ENCODE assay signal across 16 mouse cellular contexts in genomic region chr13:34307696-34308603, GRCm38 (mm10). TPM values are rescaled to one million over a fixed set of nuclear protein-coding genes. Genes with fewer than 3 reads are reported as not detected.
A peak's percentile ranks its signal among the peaks of the same experiment; 100 is the strongest.
DNase-seq lines count a peak whose midpoint lies in the region; ATAC-seq and TF ChIP-seq lines count a peak whose summit lies in the region.
"Had no signal": no experiment of that assay in that cellular context is flagged by ENCODE, and none has a peak within 500 bp of the region (broad histone marks: within the 10 kb centered on the region; RNA-seq: fewer than 3 reads in every experiment).

No protein-coding gene starts in this region.

- no peak overlapping the region for H3K4me2 ChIP-seq in intestine, embryonic 15.5 days (replicated peaks)
- H3K4me2 ChIP-seq in intestine, postnatal 0 days (replicated peaks; ENCODE audit: low read depth), result no peak overlapping the region
- H3K4me2 ChIP-seq in lung, embryonic 16.5 days (ENCODE audit: low read depth, low read length), result no peak overlapping the region
- H3K4me2 ChIP-seq: hindbrain, embryonic 14.5 days; limb, embryonic 13.5 days; midbrain, embryonic 15.5 days had no signal

- H3K9ac ChIP-seq in intestine, embryonic 15.5 days, result no peak overlapping the region
- no peak overlapping the region for H3K9ac ChIP-seq in intestine, postnatal 0 days (ENCODE audit: low read depth, low read length)
- no peak overlapping the region for H3K9ac ChIP-seq in lung, embryonic 16.5 days (ENCODE audit: low read length)
- H3K9ac ChIP-seq: hindbrain, embryonic 14.5 days; limb, embryonic 13.5 days; midbrain, embryonic 15.5 days had no signal

- H3K4me1 ChIP-seq in intestine, embryonic 15.5 days (replicated peaks), result no peaks in the 10 kb centered on the region; the same call in 1 of the 2 replicates
- H3K4me1 ChIP-seq in intestine, postnatal 0 days (replicated peaks; ENCODE audit: control insufficient read depth, insufficient read depth, low read length), result 0 out of 2 replicates have a peak, but pooled peaks cover 4% of the 10 kb centered on the region
- H3K4me1 ChIP-seq in lung, embryonic 16.5 days (replicated peaks; ENCODE audit: control insufficient read depth, insufficient read depth, low read length), result peaks cover 7% of the 10 kb centered on the region
- H3K4me1 ChIP-seq in lung, adult 2 months (ENCODE audit: control insufficient read depth, insufficient read depth, low read length), result peaks cover 2% of the 10 kb centered on the region; the same call in 1 of the 2 replicates

- TF ChIP-seq POLR2A in lung, adult 2 months (IDR thresholded peaks at IDR 0.05; ENCODE audit: borderline replicate concordance, extremely low read depth, low read depth, low read length), result no peak

- no peaks in the 10 kb centered on the region for H3K36me3 ChIP-seq in intestine, embryonic 15.5 days
- H3K36me3 ChIP-seq in intestine, postnatal 0 days (ENCODE audit: control insufficient read depth, insufficient read depth), result no peaks in the 10 kb centered on the region
- H3K36me3 ChIP-seq in lung, embryonic 16.5 days (ENCODE audit: control insufficient read depth, insufficient read depth, low read length), result no peaks in the 10 kb centered on the region
- H3K36me3 ChIP-seq: limb, embryonic 13.5 days; midbrain, embryonic 15.5 days had no signal

- DNase-seq in lung, adult 2 months, result no peak
- peak; percentile 30 for DNase-seq in kidney, postnatal 14 days
- no peak for DNase-seq in right cerebral cortex, postnatal 14 days
- DNase-seq in layer of hippocampus, postnatal 14 days (ENCODE audit: low spot score in 2 of 2), result no peak
- DNase-seq: adrenal gland, adult 8-10 months; cerebellum, adult 18-20 months; thymus, adult 2 months had no signal

- no peaks in the 10 kb centered on the region for H3K27me3 ChIP-seq in intestine, embryonic 15.5 days (replicated peaks)
- no peaks in the 10 kb centered on the region for H3K27me3 ChIP-seq in intestine, postnatal 0 days (replicated peaks; ENCODE audit: control insufficient read depth, insufficient read depth, low read length)
- H3K27me3 ChIP-seq in lung, embryonic 16.5 days (ENCODE audit: control insufficient read depth, insufficient read depth, low read depth, low read length), result no peaks in the 10 kb centered on the region
- H3K27me3 ChIP-seq: limb, embryonic 13.5 days; midbrain, embryonic 15.5 days had no signal

- 0 out of 2 replicates have a peak, but pooled peaks have one; percentile 18 for ATAC-seq in intestine, embryonic 15.5 days
- no peak for ATAC-seq in intestine, postnatal 0 days
- peak; percentile 64 for ATAC-seq in lung, embryonic 16.5 days (ENCODE audit: low read depth)
- 0 out of 2 replicates have a peak, but pooled peaks have one; percentile 6 for ATAC-seq in neutrophil, adult 5-6 weeks (ENCODE audit: extremely low read depth, insufficient number of reproducible peaks, low FRiP score, poor library complexity, severe bottlenecking)
- ATAC-seq: forebrain, embryonic 14.5 days; midbrain, embryonic 15.5 days had no signal

- 60% methylated on average over 7 of the region's 7 CpGs for WGBS in intestine, embryonic 15.5 days
- WGBS in intestine, postnatal 0 days, result 63% methylated on average over 7 of the region's 7 CpGs
- 58% methylated on average over 7 of the region's 7 CpGs for WGBS in lung, embryonic 16.5 days
- WGBS in lung, adult 2 months, result 70% methylated on average over 7 of the region's 7 CpGs

- no peaks in the 10 kb centered on the region for H3K9me3 ChIP-seq in intestine, embryonic 15.5 days
- H3K9me3 ChIP-seq in intestine, postnatal 0 days (ENCODE audit: control insufficient read depth), result no peaks in the 10 kb centered on the region
- no peaks in the 10 kb centered on the region for H3K9me3 ChIP-seq in lung, embryonic 16.5 days (ENCODE audit: control insufficient read depth, low read length)
- H3K9me3 ChIP-seq: limb, embryonic 13.5 days; midbrain, embryonic 15.5 days had no signal

- H3K27ac ChIP-seq in intestine, embryonic 15.5 days, result no peak overlapping the region
- H3K27ac ChIP-seq in intestine, postnatal 0 days (ENCODE audit: low read depth, low read length), result no peak overlapping the region
- no peak overlapping the region for H3K27ac ChIP-seq in lung, embryonic 16.5 days (ENCODE audit: low read length)
- H3K27ac ChIP-seq: hindbrain, embryonic 14.5 days; limb, embryonic 13.5 days; macrophage; midbrain, embryonic 15.5 days had no signal

- no peak for TF ChIP-seq CTCF in intestine, postnatal 0 days (IDR thresholded peaks at IDR 0.05; ENCODE audit: low read depth)
- no peak for TF ChIP-seq CTCF in lung, adult 2 months (IDR thresholded peaks at IDR 0.05; ENCODE audit: insufficient read depth, low read length)

- no peak overlapping the region for H3K4me3 ChIP-seq in intestine, embryonic 15.5 days (replicated peaks)
- no peak overlapping the region for H3K4me3 ChIP-seq in intestine, postnatal 0 days (ENCODE audit: low read depth, low read length)
- no peak overlapping the region for H3K4me3 ChIP-seq in lung, embryonic 16.5 days (ENCODE audit: low read length)
- H3K4me3 ChIP-seq in lung, adult 2 months (replicated peaks; ENCODE audit: extremely low read depth, low read depth, low read length), result no peak overlapping the region
- H3K4me3 ChIP-seq: limb, embryonic 13.5 days; midbrain, embryonic 15.5 days had no signal

RNA-seq across cellular contexts. Expression of gene Slc22a23, which starts 37.0 kb away (rescaled TPM):
- 3.2 and 3.3 TPM in 2 replicates for polyA plus RNA-seq in intestine, embryonic 15.5 days (2015; fragmentation: Nextera tagmentation; extraction: Ambion mirVana)
- polyA plus RNA-seq in intestine, postnatal 0 days (2015; fragmentation: Nextera tagmentation; extraction: Ambion mirVana), result 3.4 and 3.8 TPM in 2 replicates
- 3.8 and 4.4 TPM in 2 replicates for polyA plus RNA-seq in lung, embryonic 16.5 days (2015; fragmentation: Nextera tagmentation; extraction: Ambion mirVana)
- 78.2 and 81.6 TPM in 2 replicates for polyA plus RNA-seq in lung, adult 2 months (2012; rRNA removed)
- total RNA-seq in neutrophil, adult 5-6 weeks (2017), result 1.7 and 2.7 TPM in 2 replicates
- total RNA-seq in layer of hippocampus, postnatal 14 days (2021), result 10 to 100 TPM; 50.9 to 53.6 TPM

Comparison
In these comparisons a context has a peak if more than half of its experiments do, and no peak if none do; other contexts are left out.
1. RNA of gene Slc22a23, which starts 37.0 kb away (polyA plus RNA-seq): 78.2 to 81.6 TPM in lung, adult 2 months; 3.8 to 4.4 TPM in lung, embryonic 16.5 days, 3.4 to 3.8 TPM in intestine, postnatal 0 days and 3.2 to 3.3 TPM in intestine, embryonic 15.5 days; every median in the first group is over 10 times any median in the second.